Mouse (Mus musculus): ENCODE measurements at regions not wholly inside any gene's neighbourhood (a gene's known extent, or its start where the extent isn't known, plus 50 kb on each side); places are given as distances from the start of the nearest gene placed in this dataset.

DNA sequence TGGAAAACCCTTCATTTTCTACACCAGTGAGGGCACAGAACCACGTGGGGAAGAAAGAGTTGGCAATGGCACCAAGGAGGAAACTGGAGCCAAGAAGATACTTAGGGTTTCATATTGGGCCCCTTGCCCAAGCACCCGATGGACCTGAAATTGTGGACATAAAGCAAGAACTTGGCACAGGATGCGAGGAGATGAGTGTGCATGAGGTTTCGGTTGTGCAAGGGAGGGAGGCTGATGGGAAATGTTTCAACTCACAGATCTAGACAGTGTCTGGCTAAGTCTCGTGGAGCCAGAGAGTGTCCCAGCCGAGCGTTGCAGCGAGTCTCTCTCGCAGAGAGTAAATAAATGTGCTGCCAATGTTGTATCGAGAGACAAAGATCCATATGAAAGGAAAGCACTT is 323.4 kb upstream of the Maf start:
- no peak overlapping the region for H3K4me3 ChIP-seq (replicated peaks; ENCODE audit: low read depth, low read length)
- DNase-seq (no peak), ATAC-seq (ENCODE audit: low FRiP score, low TSS enrichment) (no peak)
- H3K9ac ChIP-seq (replicated peaks; ENCODE audit: low read length), result no peak overlapping the region
- H3K9me3 ChIP-seq (ENCODE audit: control insufficient read depth, low read length), result no peaks in the 10 kb centered on the region
- H3K27ac ChIP-seq (replicated peaks; ENCODE audit: low read depth, low read length), result no peak overlapping the region
- H3K4me1 ChIP-seq (ENCODE audit: control insufficient read depth, insufficient read depth, low read length), result no peaks in the 10 kb centered on the region
- no peaks in the 10 kb centered on the region for H3K36me3 ChIP-seq (ENCODE audit: control insufficient read depth, insufficient read depth, low read length)
- 91% methylated on average over 10 of the region's 10 CpGs for WGBS
- H3K4me2 ChIP-seq (ENCODE audit: low read length), result no peak overlapping the region
- no peaks in the 10 kb centered on the region for H3K27me3 ChIP-seq (ENCODE audit: control insufficient read depth, insufficient read depth, low read length)

DNA sequence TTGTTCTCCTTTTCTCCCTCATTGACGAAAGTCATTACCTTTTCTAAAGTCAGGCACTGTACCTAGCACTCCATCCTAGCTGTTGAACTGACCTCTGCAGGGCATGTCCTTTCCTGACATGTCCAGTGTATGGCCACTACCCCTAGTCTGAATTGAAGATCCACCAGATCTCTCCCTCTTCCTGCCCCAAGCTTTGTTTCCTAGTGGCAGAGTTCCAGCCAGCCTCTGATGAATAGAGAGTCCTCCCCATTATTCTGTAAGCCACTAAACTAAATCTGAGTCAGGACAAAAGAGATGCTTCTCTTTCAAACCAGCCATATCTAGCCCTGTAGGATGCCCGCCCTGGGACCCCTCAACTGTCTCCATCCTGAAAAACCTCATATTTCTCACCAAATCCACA is 317.7 kb upstream of the Maf start:
- H3K4me2 ChIP-seq (ENCODE audit: low read length), result no peak overlapping the region
- H3K27ac ChIP-seq (replicated peaks; ENCODE audit: low read depth, low read length), result no peak overlapping the region
- ATAC-seq (ENCODE audit: low FRiP score, low TSS enrichment), result no peak
- 76% methylated on average over 2 of the region's 2 CpGs for WGBS
- no peak overlapping the region for H3K9ac ChIP-seq (replicated peaks; ENCODE audit: low read length)
- no peaks in the 10 kb centered on the region for H3K4me1 ChIP-seq (ENCODE audit: control insufficient read depth, insufficient read depth, low read length)
- H3K27me3 ChIP-seq (ENCODE audit: control insufficient read depth, insufficient read depth, low read length), result no peaks in the 10 kb centered on the region
- no peaks in the 10 kb centered on the region for H3K36me3 ChIP-seq (ENCODE audit: control insufficient read depth, insufficient read depth, low read length)
- DNase-seq, result no peak
- H3K4me3 ChIP-seq (replicated peaks; ENCODE audit: low read depth, low read length), result no peak overlapping the region
- H3K9me3 ChIP-seq (ENCODE audit: control insufficient read depth, low read length), result no peaks in the 10 kb centered on the region

DNA sequence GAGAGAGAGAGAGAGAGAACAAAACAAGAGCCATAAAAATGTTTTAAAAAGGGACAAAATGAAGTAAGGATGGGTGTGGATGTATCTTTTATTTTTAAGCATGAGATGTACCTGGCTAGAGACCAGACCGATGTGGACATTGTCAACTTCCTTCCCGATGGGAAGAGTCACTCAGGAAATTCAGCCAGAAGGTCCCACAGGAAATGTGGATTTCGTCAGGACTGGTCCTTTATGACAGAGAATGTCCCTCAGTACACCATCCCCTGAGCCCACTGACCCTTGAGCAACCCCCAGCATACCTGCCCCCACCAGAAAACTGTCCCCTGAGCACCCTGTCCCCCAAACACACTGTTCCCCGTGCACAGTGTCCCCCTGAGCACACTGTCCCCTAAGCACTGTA is 317.2 kb upstream of the Maf start:
- Histone ChIP-seq H3K9ac (replicated peaks; ENCODE audit: low read length) (no peak overlapping the region), H3K4me2 (ENCODE audit: low read length) (no peak overlapping the region), H3K27ac (replicated peaks; ENCODE audit: low read depth, low read length) (no peak overlapping the region), H3K4me1 (ENCODE audit: control insufficient read depth, insufficient read depth, low read length) (no peaks in the 10 kb centered on the region), H3K9me3 (ENCODE audit: control insufficient read depth, low read length) (no peaks in the 10 kb centered on the region), H3K36me3 (ENCODE audit: control insufficient read depth, insufficient read depth, low read length) (no peaks in the 10 kb centered on the region), H3K27me3 (ENCODE audit: control insufficient read depth, insufficient read depth, low read length) (no peaks in the 10 kb centered on the region), H3K4me3 (replicated peaks; ENCODE audit: low read depth, low read length) (no peak overlapping the region)
- no peak for ATAC-seq (ENCODE audit: low FRiP score, low TSS enrichment)
- WGBS, result 86% methylated on average over 4 of the region's 4 CpGs
- no peak for DNase-seq

DNA sequence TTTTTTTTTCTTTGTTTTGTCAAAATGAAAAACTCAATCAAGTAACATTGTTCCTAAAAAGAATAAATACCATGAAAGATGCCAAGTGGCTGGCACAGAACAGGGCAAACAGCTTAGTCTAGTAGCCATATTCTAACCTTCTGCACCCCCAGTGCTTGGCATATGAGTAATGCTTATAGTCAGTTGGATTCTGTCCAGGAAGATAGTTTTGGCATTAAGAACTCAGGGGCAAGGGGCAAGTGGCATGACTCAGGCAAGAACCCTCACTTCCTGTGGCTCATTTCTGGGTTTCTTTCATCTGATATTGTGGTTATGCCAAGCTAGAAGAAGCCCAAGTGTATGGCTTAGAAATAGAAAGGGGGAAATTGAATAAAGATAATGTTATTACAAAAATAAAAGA is 314.1 kb upstream of the Maf start:
- no peaks in the 10 kb centered on the region for H3K4me1 ChIP-seq (ENCODE audit: control insufficient read depth, insufficient read depth, low read length)
- H3K9me3 ChIP-seq (ENCODE audit: control insufficient read depth, low read length), result no peaks in the 10 kb centered on the region
- H3K36me3 ChIP-seq (ENCODE audit: control insufficient read depth, insufficient read depth, low read length), result no peaks in the 10 kb centered on the region
- H3K27me3 ChIP-seq (ENCODE audit: control insufficient read depth, insufficient read depth, low read length), result no peaks in the 10 kb centered on the region
- DNase-seq, result no peak
- H3K4me3 ChIP-seq (replicated peaks; ENCODE audit: low read depth, low read length), result no peak overlapping the region
- no peak overlapping the region for H3K4me2 ChIP-seq (ENCODE audit: low read length)
- H3K9ac ChIP-seq (replicated peaks; ENCODE audit: low read length), result no peak overlapping the region
- H3K27ac ChIP-seq (replicated peaks; ENCODE audit: low read depth, low read length), result no peak overlapping the region
- ATAC-seq (ENCODE audit: low FRiP score, low TSS enrichment), result no peak

DNA sequence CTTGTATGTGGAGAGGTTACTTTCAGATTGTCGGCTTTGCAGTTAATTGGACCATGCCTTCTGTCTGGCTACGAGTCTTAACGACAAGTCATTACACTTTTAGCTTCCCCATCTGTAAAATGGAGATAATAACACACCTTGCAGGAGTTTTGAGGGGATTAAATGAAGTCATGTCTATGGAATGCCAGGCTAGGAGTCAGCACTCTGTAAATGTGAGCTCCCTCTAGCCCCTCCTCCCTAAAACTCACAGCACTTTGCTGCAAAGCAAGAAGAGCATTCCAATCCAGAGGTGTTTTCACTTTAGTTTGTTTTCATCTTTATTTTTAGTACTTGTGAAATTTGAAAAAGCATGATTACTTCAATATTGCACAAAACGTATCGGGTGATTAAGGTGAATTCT is 287.7 kb upstream of the Maf start:
- H3K4me2 ChIP-seq (ENCODE audit: low read length), result no peak overlapping the region
- 88% methylated on average over 5 of the region's 5 CpGs for WGBS
- H3K4me3 ChIP-seq (replicated peaks; ENCODE audit: low read depth, low read length), result no peak overlapping the region
- no peaks in the 10 kb centered on the region for H3K36me3 ChIP-seq (ENCODE audit: control insufficient read depth, insufficient read depth, low read length)
- no peaks in the 10 kb centered on the region for H3K9me3 ChIP-seq (ENCODE audit: control insufficient read depth, low read length)
- no peak overlapping the region for H3K9ac ChIP-seq (replicated peaks; ENCODE audit: low read length)
- H3K27ac ChIP-seq (replicated peaks; ENCODE audit: low read depth, low read length), result no peak overlapping the region
- ATAC-seq (ENCODE audit: low FRiP score, low TSS enrichment), result no peak
- H3K27me3 ChIP-seq (ENCODE audit: control insufficient read depth, insufficient read depth, low read length), result no peaks in the 10 kb centered on the region
- DNase-seq, result no peak
- H3K4me1 ChIP-seq (ENCODE audit: control insufficient read depth, insufficient read depth, low read length), result no peaks in the 10 kb centered on the region

DNA sequence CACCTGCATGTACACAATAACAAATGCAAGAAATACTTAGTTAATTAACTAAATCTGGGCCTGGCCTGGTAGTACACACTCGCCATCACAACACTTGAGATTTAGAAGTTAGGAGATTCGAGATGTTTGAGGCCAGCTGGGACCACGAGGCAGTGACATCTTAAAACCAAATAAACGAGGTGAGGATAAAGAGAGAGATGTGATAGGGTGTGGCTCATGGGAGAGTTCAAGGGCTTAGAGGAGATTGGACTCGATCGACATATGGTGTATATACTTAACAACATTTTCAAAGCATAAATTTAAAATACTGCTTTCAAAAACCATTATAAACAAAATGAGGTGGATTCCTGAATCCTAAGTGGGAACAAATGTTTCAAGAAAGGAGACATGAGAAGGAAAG is 284.4 kb upstream of the Maf start:
- Histone ChIP-seq H3K4me1 (ENCODE audit: control insufficient read depth, insufficient read depth, low read length) (no peaks in the 10 kb centered on the region), H3K27ac (replicated peaks; ENCODE audit: low read depth, low read length) (no peak overlapping the region), H3K9ac (replicated peaks; ENCODE audit: low read length) (no peak overlapping the region), H3K27me3 (ENCODE audit: control insufficient read depth, insufficient read depth, low read length) (no peaks in the 10 kb centered on the region), H3K4me3 (replicated peaks; ENCODE audit: low read depth, low read length) (no peak overlapping the region), H3K9me3 (ENCODE audit: control insufficient read depth, low read length) (no peaks in the 10 kb centered on the region), H3K36me3 (ENCODE audit: control insufficient read depth, insufficient read depth, low read length) (no peaks in the 10 kb centered on the region), H3K4me2 (ENCODE audit: low read length) (no peak overlapping the region)
- no peak for DNase-seq
- ATAC-seq (ENCODE audit: low FRiP score, low TSS enrichment), result no peak
- WGBS, result 84% methylated on average over 6 of the region's 6 CpGs

DNA sequence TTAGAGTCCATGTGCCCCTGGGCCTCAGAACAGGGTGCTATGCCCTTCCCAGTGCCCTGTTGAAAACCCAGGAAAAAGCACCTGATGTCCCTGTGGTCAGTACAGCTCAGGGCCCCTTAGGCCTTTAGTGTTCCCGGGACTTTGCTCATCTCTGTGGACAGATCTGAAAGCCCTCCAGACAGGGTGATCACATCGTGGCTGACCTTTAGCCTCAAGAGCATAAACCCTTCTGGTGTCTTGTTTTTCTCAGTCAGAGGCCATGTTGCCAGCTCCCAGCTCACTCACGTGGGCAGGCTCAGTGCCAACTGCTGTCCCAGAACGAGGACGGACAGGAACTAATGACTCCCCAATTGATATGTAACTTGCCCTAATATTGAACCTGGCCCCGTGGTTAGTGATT is 275.8 kb upstream of the Maf start:
- H3K4me2 ChIP-seq (ENCODE audit: low read length), result no peak overlapping the region
- H3K9ac ChIP-seq (replicated peaks; ENCODE audit: low read length), result no peak overlapping the region
- no peaks in the 10 kb centered on the region for H3K9me3 ChIP-seq (ENCODE audit: control insufficient read depth, low read length)
- ATAC-seq (ENCODE audit: low FRiP score, low TSS enrichment) (no peak), DNase-seq (no peak)
- H3K27me3 ChIP-seq (ENCODE audit: control insufficient read depth, insufficient read depth, low read length), result no peaks in the 10 kb centered on the region
- no peak overlapping the region for H3K27ac ChIP-seq (replicated peaks; ENCODE audit: low read depth, low read length)
- WGBS, result 76% methylated on average over 6 of the region's 6 CpGs
- no peak overlapping the region for H3K4me3 ChIP-seq (replicated peaks; ENCODE audit: low read depth, low read length)
- H3K36me3 ChIP-seq (ENCODE audit: control insufficient read depth, insufficient read depth, low read length), result no peaks in the 10 kb centered on the region
- H3K4me1 ChIP-seq (ENCODE audit: control insufficient read depth, insufficient read depth, low read length), result no peaks in the 10 kb centered on the region

DNA sequence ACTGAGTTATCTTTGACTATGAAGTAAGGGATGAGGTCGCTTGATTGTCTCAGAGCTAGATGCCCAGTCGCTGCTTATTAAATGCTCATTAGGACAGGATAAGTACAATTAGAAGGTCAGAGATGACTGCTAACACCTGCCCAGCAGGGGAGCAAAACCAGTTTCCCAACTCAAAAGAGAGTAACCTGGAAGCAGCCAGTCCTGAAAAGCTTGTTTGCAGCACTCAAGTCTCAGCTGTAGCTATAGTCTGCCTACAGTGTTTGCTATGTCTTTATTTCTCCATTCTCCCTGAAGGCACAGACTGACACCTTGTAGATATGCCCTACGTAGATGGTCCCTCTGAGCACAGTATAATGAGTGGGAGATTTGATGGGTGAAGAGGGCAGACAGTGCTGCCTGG is 274.7 kb upstream of the Maf start:
- no peaks in the 10 kb centered on the region for H3K27me3 ChIP-seq (ENCODE audit: control insufficient read depth, insufficient read depth, low read length)
- H3K27ac ChIP-seq (replicated peaks; ENCODE audit: low read depth, low read length), result no peak overlapping the region
- no peak overlapping the region for H3K4me3 ChIP-seq (replicated peaks; ENCODE audit: low read depth, low read length)
- no peaks in the 10 kb centered on the region for H3K36me3 ChIP-seq (ENCODE audit: control insufficient read depth, insufficient read depth, low read length)
- H3K9me3 ChIP-seq (ENCODE audit: control insufficient read depth, low read length), result no peaks in the 10 kb centered on the region
- H3K4me2 ChIP-seq (ENCODE audit: low read length), result no peak overlapping the region
- H3K4me1 ChIP-seq (ENCODE audit: control insufficient read depth, insufficient read depth, low read length), result no peaks in the 10 kb centered on the region
- ATAC-seq (ENCODE audit: low FRiP score, low TSS enrichment) (no peak), DNase-seq (no peak)
- WGBS, result 82% methylated on average over 3 of the region's 3 CpGs
- no peak overlapping the region for H3K9ac ChIP-seq (replicated peaks; ENCODE audit: low read length)

DNA sequence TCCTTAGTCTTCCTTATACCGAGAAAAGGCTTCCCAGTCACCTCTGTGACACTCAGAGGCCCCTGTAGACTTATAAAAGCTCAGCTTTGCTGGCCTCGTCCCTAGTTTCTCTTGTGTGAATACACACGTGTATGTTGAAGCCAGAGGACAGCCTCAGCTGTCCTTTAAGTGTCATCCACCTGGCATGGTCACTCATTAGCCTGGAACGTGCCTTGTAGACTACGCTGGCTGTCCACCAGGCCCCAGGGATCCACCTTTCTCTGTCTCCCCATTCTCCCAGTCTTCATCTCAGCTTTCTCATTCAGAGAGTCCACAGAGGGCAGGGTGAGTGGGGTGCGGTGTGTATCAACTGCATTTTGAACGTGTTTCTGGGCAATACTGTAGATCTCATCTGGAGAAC is 273.8 kb upstream of the Maf start:
- Histone ChIP-seq H3K9me3 (ENCODE audit: control insufficient read depth, low read length) (no peaks in the 10 kb centered on the region), H3K4me3 (replicated peaks; ENCODE audit: low read depth, low read length) (no peak overlapping the region), H3K4me2 (ENCODE audit: low read length) (no peak overlapping the region), H3K27me3 (ENCODE audit: control insufficient read depth, insufficient read depth, low read length) (no peaks in the 10 kb centered on the region), H3K36me3 (ENCODE audit: control insufficient read depth, insufficient read depth, low read length) (no peaks in the 10 kb centered on the region), H3K4me1 (ENCODE audit: control insufficient read depth, insufficient read depth, low read length) (no peaks in the 10 kb centered on the region), H3K9ac (replicated peaks; ENCODE audit: low read length) (no peak overlapping the region), H3K27ac (replicated peaks; ENCODE audit: low read depth, low read length) (no peak overlapping the region)
- ATAC-seq (ENCODE audit: low FRiP score, low TSS enrichment) (no peak), DNase-seq (no peak)
- WGBS, result 83% methylated on average over 7 of the region's 7 CpGs

All from midbrain, embryonic 14.5 days (tissue).